Mouse (Mus musculus): ENCODE measurements around the gene Gas7.

GRCm38 (mm10) chr11:67616557-67617239 lies 161.5 kb downstream of the Gas7 start:
- TF ChIP-seq CTCF (IDR thresholded peaks at IDR 0.05; ENCODE audit: control insufficient read depth, insufficient read depth, insufficient replicate concordance, low read depth, low read length) (no peak), POLR2A (IDR thresholded peaks at IDR 0.05; ENCODE audit: control insufficient read depth, low read depth, low read length) (no peak)
